Mouse (Mus musculus) limb, embryonic 11.5 days (tissue): ENCODE results near the gene Ppef2. TPM values are rescaled to one million over a fixed set of nuclear protein-coding genes. Genes with fewer than 3 reads are reported as not detected.

Experiments used
- ATAC-seq: fragments of 200-750 bp; cut with Nextera tagmentation; 2 replicates; pipeline ENCODE4 v1.8.0; 2017; ENCODE audit warnings: low read depth; ENCODE audit not compliant: insufficient number of reproducible peaks, low FRiP score, low TSS enrichment
- DNase-seq: peaks from one replicate; pipeline ENCODE4 v3.0.0-alpha.2; 2015; ENCODE audit warnings: low spot score
- H3K27ac ChIP-seq: fragments of 300-500 bp; sonication (generic); replicated peaks from 2 replicates; pipeline ENCODE4 v1.5.1; 2014; ENCODE audit warnings: low read depth, mild to moderate bottlenecking, low read length
- H3K27me3 ChIP-seq: fragments of 300-500 bp; sonication (generic); 2 replicates; pipeline ENCODE4 v1.6.1; 2014; ENCODE audit warnings: mild to moderate bottlenecking, low read length, mixed read lengths; ENCODE audit not compliant: control insufficient read depth, insufficient read depth
- H3K36me3 ChIP-seq: fragments of 300-500 bp; sonication (generic); 2 replicates; pipeline ENCODE4 v1.6.1; 2014; ENCODE audit warnings: mild to moderate bottlenecking, low read length, moderate library complexity, mixed read lengths; ENCODE audit not compliant: control insufficient read depth, insufficient read depth
- H3K4me1 ChIP-seq: fragments of 300-500 bp; sonication (generic); 2 replicates; pipeline ENCODE4 v1.6.1; 2014; ENCODE audit warnings: low read length, mixed read lengths; ENCODE audit not compliant: control insufficient read depth, insufficient read depth
- H3K4me2 ChIP-seq: fragments of 300-500 bp; sonication (generic); 2 replicates; pipeline ENCODE4 v1.6.1; 2014; ENCODE audit warnings: low read depth, mild to moderate bottlenecking, moderate library complexity; ENCODE audit not compliant: severe bottlenecking
- H3K4me3 ChIP-seq: fragments of 300-500 bp; sonication (generic); 2 replicates; pipeline ENCODE4 v1.5.1; 2014; ENCODE audit warnings: low read depth, low read length
- H3K9ac ChIP-seq: fragments of 300-500 bp; sonication (generic); 2 replicates; pipeline ENCODE4 v1.6.1; 2014; ENCODE audit warnings: mild to moderate bottlenecking, low read length
- H3K9me3 ChIP-seq: fragments of 300-500 bp; sonication (generic); 2 replicates; pipeline ENCODE4 v1.6.1; 2016; ENCODE audit warnings: low read length; ENCODE audit not compliant: control insufficient read depth
- WGBS: fragments of 180-500 bp; shearing (Covaris S2); extraction: QIAGEN DNeasy Blood & Tissue Kit; methylation state at CpG from one replicate; pipeline ENCODE4 v1.1.7; 2014; 5-methylcytosine and 5-hydroxymethylcytosine counted together
- polyA plus RNA-seq: library from polyadenylated mRNA; unstranded; fragments of >200 nt; fragmentation: Nextera tagmentation; extraction: Ambion mirVana; gene quantifications from 2 replicates; pipeline ENCODE4 v1.2.1, GENCODE M21; 2014

The Ppef2 gene
- 0.08 TPM in 1 of 2 replicates, not detected in the other for polyA plus RNA-seq

DNA sequence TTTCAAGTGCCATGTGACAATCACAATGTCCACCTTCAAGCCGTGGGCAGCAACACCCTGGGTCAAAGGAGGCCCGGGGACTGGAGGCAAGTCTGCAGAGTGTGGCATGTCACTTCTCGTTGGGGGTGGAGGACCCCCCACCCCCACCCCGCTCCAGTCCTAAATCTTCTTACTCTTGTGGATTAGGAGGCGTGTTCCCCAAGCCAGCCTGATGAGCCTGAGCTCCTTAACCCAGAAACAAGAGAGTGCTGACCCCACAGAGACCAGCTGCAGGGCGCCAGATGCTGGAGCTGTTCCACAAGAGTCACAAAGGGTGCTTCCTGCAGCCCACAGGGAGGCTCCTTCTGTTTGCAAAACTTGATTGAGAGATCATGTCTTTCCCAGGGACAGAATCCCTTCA lies at the start of gene Ppef2:
Gene Ppef2 (minus strand): TSS at position 61 of the 400 bp plus-strand sequence.
- H3K36me3 ChIP-seq, result no peaks in the 10 kb centered on the region
- H3K9me3 ChIP-seq, result no peaks in the 10 kb centered on the region
- no peak within 1 kb of the TSS for H3K4me3 ChIP-seq
- H3K9ac ChIP-seq, result no peak within 1 kb of the TSS
- ATAC-seq (no peak), DNase-seq (peak; percentile 46)
- no peak within 1 kb of the TSS for H3K27ac ChIP-seq
- H3K4me2 ChIP-seq, result no peak within 1 kb of the TSS
- H3K4me1 ChIP-seq, result peaks cover 4% of the 10 kb centered on the region; the same call in 1 of the 2 replicates
- no peaks in the 10 kb centered on the region for H3K27me3 ChIP-seq
- 8% methylated on average over 6 of the region's 6 CpGs for WGBS

GRCm38 (mm10) chr5:92304291-92304690 lies 48.2 kb upstream of the Ppef2 start:
- H3K36me3 ChIP-seq, result peaks cover 26% of the 10 kb centered on the region
- no peak for ATAC-seq

GRCm38 (mm10) chr5:92302149-92302840 lies 46.2 kb upstream of the Ppef2 start:
- Histone ChIP-seq H3K4me1 (no peaks in the 10 kb centered on the region), H3K27ac (no peak overlapping the region), H3K36me3 (peaks cover 27% of the 10 kb centered on the region), H3K27me3 (no peaks in the 10 kb centered on the region), H3K9me3 (no peaks in the 10 kb centered on the region), H3K9ac (no peak overlapping the region), H3K4me2 (no peak overlapping the region), H3K4me3 (no peak overlapping the region)
- ATAC-seq (no peak), DNase-seq (no peak)
- 96% methylated on average over 13 of the region's 13 CpGs for WGBS

More at GRCm38 (mm10) chr5:92304291-92304690, 48.2 kb upstream of the Ppef2 start:
- H3K9ac ChIP-seq, result no peak overlapping the region
- no peak for DNase-seq
- no peak overlapping the region for H3K4me3 ChIP-seq
- no peak overlapping the region for H3K27ac ChIP-seq
- H3K4me1 ChIP-seq, result peaks cover 3% of the 10 kb centered on the region; the same call in 1 of the 2 replicates
- no peak overlapping the region for H3K4me2 ChIP-seq
- WGBS, result 84% methylated on average over 3 of the region's 3 CpGs
- no peaks in the 10 kb centered on the region for H3K27me3 ChIP-seq
- H3K9me3 ChIP-seq, result no peaks in the 10 kb centered on the region

DNA sequence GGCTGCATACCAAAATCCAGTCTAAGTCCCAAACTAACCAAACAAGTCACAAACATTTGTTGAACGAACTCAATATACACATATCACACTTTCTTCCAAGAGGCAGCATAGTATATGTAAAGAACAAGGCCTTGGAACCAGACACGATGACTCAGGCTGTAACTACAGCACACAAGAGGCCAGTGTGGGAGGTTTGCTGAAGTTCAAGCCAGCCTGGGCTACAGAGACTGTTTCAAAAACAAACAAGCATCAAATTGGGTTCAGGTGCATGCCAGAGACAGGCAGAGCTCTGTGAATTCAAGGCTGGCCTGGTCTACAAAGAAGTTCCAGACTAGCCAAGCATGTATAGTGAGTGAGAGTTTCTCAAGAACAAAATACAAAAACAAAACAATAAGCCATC lies 38.4 kb upstream of the Ppef2 start:
- WGBS, result 88% methylated on average over 2 of the region's 2 CpGs
- H3K27ac ChIP-seq, result no peak overlapping the region
- DNase-seq, result no peak
- no peaks in the 10 kb centered on the region for H3K27me3 ChIP-seq
- ATAC-seq, result no peak
- H3K4me2 ChIP-seq, result no peak overlapping the region
- H3K4me1 ChIP-seq, result no peaks in the 10 kb centered on the region
- H3K36me3 ChIP-seq, result peaks cover 17% of the 10 kb centered on the region
- H3K9ac ChIP-seq, result no peak overlapping the region
- H3K9me3 ChIP-seq, result no peaks in the 10 kb centered on the region
- H3K4me3 ChIP-seq, result no peak overlapping the region

DNA sequence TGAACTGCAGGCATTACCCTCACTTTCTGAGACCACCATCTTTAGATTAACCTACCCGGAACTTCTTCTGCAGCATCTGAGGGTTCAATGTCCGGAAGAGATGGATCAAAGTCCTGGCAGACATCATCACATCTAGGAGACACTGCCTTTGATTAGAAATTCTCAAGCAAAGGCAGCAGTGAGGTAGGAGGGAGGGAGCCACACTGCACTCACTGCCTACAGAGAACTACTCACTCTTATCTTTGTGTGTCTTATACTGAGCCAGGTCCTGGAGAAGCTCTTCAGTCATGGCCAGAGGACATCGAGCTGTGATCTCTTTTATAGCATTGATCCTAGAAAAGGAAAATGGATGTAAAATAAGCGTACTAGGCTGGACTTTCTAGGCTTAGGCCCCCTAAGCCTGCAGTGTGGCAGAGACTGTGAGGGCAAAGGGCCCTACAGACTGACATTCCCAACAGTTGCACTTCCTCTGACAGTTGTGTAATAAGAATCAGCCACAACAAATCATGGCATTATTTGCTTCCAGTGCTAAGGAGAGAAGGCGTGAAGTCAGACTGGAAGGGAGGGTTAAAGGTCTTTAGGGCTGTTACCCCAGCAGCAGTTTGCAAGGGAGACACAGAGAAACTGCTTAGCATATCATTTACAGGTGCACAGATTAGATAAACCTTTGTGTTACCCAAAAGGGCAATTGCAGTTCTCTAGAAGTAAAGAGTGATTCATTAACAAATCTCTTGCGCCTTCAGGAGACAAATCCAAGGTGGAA lies 35.8 kb upstream of the Ppef2 start:
- no peak overlapping the region for H3K4me2 ChIP-seq
- H3K4me3 ChIP-seq, result no peak overlapping the region
- no peak overlapping the region for H3K9ac ChIP-seq
- H3K9me3 ChIP-seq, result no peaks in the 10 kb centered on the region
- WGBS, result 90% methylated on average over 6 of the region's 6 CpGs
- ATAC-seq (no peak), DNase-seq (no peak)
- no peaks in the 10 kb centered on the region for H3K4me1 ChIP-seq
- H3K36me3 ChIP-seq, result peaks cover 16% of the 10 kb centered on the region
- no peak overlapping the region for H3K27ac ChIP-seq
- no peaks in the 10 kb centered on the region for H3K27me3 ChIP-seq

DNA sequence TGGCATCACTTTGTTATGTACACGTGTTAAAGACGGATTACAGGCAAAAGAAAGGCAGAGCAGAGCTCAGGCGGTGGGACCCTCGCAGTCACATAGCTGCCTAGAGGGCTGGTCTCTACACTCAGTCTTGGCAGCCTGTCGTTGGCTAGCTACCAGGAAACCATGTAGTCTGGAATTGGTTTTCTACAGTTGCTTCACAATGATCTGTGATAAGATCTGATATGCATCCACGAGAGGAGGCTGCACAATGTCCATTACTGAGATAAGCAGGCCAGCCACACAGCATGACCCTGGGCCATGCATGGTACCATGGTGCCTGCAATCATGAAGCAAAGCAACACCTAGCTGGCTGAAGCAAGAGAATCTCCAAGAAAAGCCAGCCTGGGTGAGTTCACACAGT lies 31.8 kb upstream of the Ppef2 start:
- H3K4me2 ChIP-seq, result no peak overlapping the region
- peaks cover 12% of the 10 kb centered on the region for H3K36me3 ChIP-seq
- WGBS, result 84% methylated on average over 6 of the region's 6 CpGs
- H3K27me3 ChIP-seq, result no peaks in the 10 kb centered on the region
- no peak overlapping the region for H3K4me3 ChIP-seq
- H3K27ac ChIP-seq, result no peak overlapping the region
- no peak overlapping the region for H3K9ac ChIP-seq
- no peak for DNase-seq
- H3K4me1 ChIP-seq, result no peaks in the 10 kb centered on the region
- no peaks in the 10 kb centered on the region for H3K9me3 ChIP-seq
- ATAC-seq, result no peak

DNA sequence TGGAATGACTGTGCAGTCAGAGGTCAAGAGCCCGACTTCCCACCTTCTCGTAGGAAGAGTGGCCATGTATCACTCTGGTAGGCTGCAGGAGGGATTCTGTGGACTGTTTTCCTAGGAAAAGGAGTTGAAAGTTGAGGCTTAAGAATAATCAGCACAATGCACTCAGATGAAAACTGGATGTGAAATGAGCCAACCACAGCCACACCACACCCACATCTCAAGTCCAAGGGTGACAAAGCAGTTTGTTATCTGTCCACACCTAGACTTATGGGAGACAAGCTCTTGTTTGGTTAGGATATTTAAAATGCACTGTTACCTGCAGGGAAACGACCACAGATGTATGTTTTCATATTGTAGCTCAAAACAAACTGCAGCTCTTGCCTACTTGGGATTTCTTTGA lies 27.0 kb upstream of the Ppef2 start:
- DNase-seq, result no peak
- H3K36me3 ChIP-seq, result no peaks in the 10 kb centered on the region; the same call in 1 of the 2 replicates
- H3K9ac ChIP-seq, result no peak overlapping the region
- 82% methylated on average over 3 of the region's 3 CpGs for WGBS
- no peak overlapping the region for H3K4me2 ChIP-seq
- no peak for ATAC-seq
- no peaks in the 10 kb centered on the region for H3K4me1 ChIP-seq
- no peak overlapping the region for H3K4me3 ChIP-seq
- H3K27me3 ChIP-seq, result no peaks in the 10 kb centered on the region
- H3K27ac ChIP-seq, result no peak overlapping the region
- H3K9me3 ChIP-seq, result no peaks in the 10 kb centered on the region

DNA sequence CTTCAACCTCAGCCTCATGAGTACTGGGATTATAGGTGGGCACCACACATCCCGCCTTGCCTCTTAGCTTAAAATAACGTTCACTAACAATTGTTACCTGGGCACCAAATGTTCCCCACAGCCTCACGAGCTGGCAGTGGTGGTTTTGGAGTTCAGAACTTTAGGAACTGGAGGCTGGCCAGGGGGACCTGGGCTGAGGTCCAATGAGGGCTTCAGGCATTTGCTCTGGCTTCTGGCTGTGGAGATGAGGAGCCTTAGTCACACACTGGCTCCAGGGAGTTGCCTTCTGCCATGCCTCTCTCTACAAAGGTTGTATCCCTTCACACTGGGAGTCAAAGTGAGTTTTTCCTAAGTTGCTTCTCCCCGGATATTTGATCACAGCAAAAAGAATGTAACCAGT lies 26.5 kb upstream of the Ppef2 start:
- Histone ChIP-seq H3K9me3 (no peaks in the 10 kb centered on the region), H3K27me3 (no peaks in the 10 kb centered on the region), H3K9ac (no peak overlapping the region), H3K4me3 (no peak overlapping the region), H3K4me1 (peaks cover under 1% of the 10 kb centered on the region; the same call in 1 of the 2 replicates), H3K36me3 (no peaks in the 10 kb centered on the region; the same call in 1 of the 2 replicates), H3K4me2 (no peak overlapping the region), H3K27ac (no peak overlapping the region)
- no peak for DNase-seq
- ATAC-seq, result no peak
- 79% methylated on average over 4 of the region's 4 CpGs for WGBS
